Comparison of ENCODE assay signal across 12 mouse cellular contexts in genomic region chr4:57560010-57560409, GRCm38 (mm10). TPM values are rescaled to one million over a fixed set of nuclear protein-coding genes. Genes with fewer than 3 reads are reported as not detected.
DNase-seq lines count a peak whose midpoint lies in the region; ATAC-seq and TF ChIP-seq lines count a peak whose summit lies in the region.
"Had no signal": no experiment of that assay in that cellular context is flagged by ENCODE, and none has a peak within 500 bp of the region (broad histone marks: within the 10 kb centered on the region; RNA-seq: fewer than 3 reads in every experiment).

No protein-coding gene starts in this region.

- DNase-seq in heart, postnatal 10 days: no peak
- peak; percentile 88 for DNase-seq in embryonic facial prominence, embryonic 14.5 days (ENCODE audit: low spot score)
- DNase-seq in urinary bladder, postnatal 25 days (ENCODE audit: low spot score): no peak
- DNase-seq in hindbrain, postnatal 0 days (ENCODE audit: low spot score): no peak
- no peak for DNase-seq in retina, postnatal 1 day
- DNase-seq: cerebellum, adult 11-12 months had no signal

- no peak overlapping the region for H3ac ChIP-seq in C2C12 (ENCODE audit: control insufficient read depth, insufficient read length, low read depth)

- intact Hi-C loops in heart, postnatal 10 days (cut with DNase I): no loop called here

- no peaks in the 10 kb centered on the region for H3K27me3 ChIP-seq in heart, embryonic 12.5 days (replicated peaks)
- no peaks in the 10 kb centered on the region for H3K27me3 ChIP-seq in C2C12 (ENCODE audit: control insufficient read depth, insufficient read depth, insufficient read length)
- no peaks in the 10 kb centered on the region for H3K27me3 ChIP-seq in embryonic facial prominence, embryonic 14.5 days (replicated peaks; ENCODE audit: control insufficient read depth, insufficient read depth, low read length)
- no peaks in the 10 kb centered on the region for H3K27me3 ChIP-seq in lung, embryonic 15.5 days
- no peaks in the 10 kb centered on the region for H3K27me3 ChIP-seq in hindbrain, postnatal 0 days (ENCODE audit: insufficient read depth, low read length)
- H3K27me3 ChIP-seq: hindbrain, embryonic 15.5 days; megakaryocyte, embryonic 14.5 days had no signal

- no peaks in the 10 kb centered on the region for H3K79me3 ChIP-seq in C2C12 (ENCODE audit: low read depth)

- H3K9ac ChIP-seq in heart, embryonic 12.5 days: no peak overlapping the region; the same call in 1 of the 2 replicates
- no peak overlapping the region for H3K9ac ChIP-seq in embryonic facial prominence, embryonic 14.5 days (ENCODE audit: low read depth, low read length)
- H3K9ac ChIP-seq in lung, embryonic 15.5 days: no peak overlapping the region
- H3K9ac ChIP-seq in hindbrain, postnatal 0 days (replicated peaks; ENCODE audit: low read length): no peak overlapping the region
- H3K9ac ChIP-seq: hindbrain, embryonic 15.5 days had no signal

- peak overlapping the region; percentile 55 for H3K4me2 ChIP-seq in heart, embryonic 12.5 days
- no peak overlapping the region for H3K4me2 ChIP-seq in embryonic facial prominence, embryonic 14.5 days (ENCODE audit: low read depth, low read length)
- no peak overlapping the region for H3K4me2 ChIP-seq in lung, embryonic 15.5 days
- no peak overlapping the region for H3K4me2 ChIP-seq in hindbrain, postnatal 0 days (ENCODE audit: low read depth, low read length)
- H3K4me2 ChIP-seq: hindbrain, embryonic 15.5 days had no signal

- WGBS in heart, embryonic 12.5 days: 20% methylated on average over 3 of the region's 3 CpGs
- WGBS in embryonic facial prominence, embryonic 14.5 days: 36% methylated on average over 3 of the region's 3 CpGs
- WGBS in lung, embryonic 15.5 days: 26% methylated on average over 3 of the region's 3 CpGs
- WGBS in hindbrain, postnatal 0 days: 81% methylated on average over 3 of the region's 3 CpGs

- ATAC-seq in heart, embryonic 12.5 days (ENCODE audit: insufficient number of reproducible peaks, low FRiP score): peak; percentile 65
- peak; percentile 56; the same call in 1 of the 2 replicates for ATAC-seq in embryonic facial prominence, embryonic 14.5 days (ENCODE audit: low read depth)
- peak; percentile 72; the same call in 1 of the 2 replicates for ATAC-seq in lung, embryonic 15.5 days (ENCODE audit: borderline replicate concordance, extremely low read depth, low FRiP score, low TSS enrichment)
- ATAC-seq in hindbrain, postnatal 0 days: no peak
- ATAC-seq: forebrain, embryonic 16.5 days had no signal

- TF ChIP-seq CTCF in C2C12 (IDR thresholded peaks at IDR 0.05; ENCODE audit: control insufficient read depth, insufficient read depth, insufficient read length): no peak
- no peak for TF ChIP-seq CTCF in hindbrain, postnatal 0 days (IDR thresholded peaks at IDR 0.05; ENCODE audit: low read depth)

- no peak overlapping the region for H3K4me3 ChIP-seq in heart, embryonic 12.5 days
- no peak overlapping the region for H3K4me3 ChIP-seq in C2C12 (ENCODE audit: insufficient read depth, poor library complexity, severe bottlenecking)
- no peak overlapping the region for H3K4me3 ChIP-seq in embryonic facial prominence, embryonic 14.5 days (ENCODE audit: low read depth, low read length)
- no peak overlapping the region for H3K4me3 ChIP-seq in lung, embryonic 15.5 days
- H3K4me3 ChIP-seq in hindbrain, postnatal 0 days (ENCODE audit: low read length): no peak overlapping the region
- H3K4me3 ChIP-seq: hindbrain, embryonic 15.5 days; megakaryocyte, embryonic 14.5 days had no signal

- H3K27ac ChIP-seq in heart, embryonic 12.5 days (ENCODE audit: poor library complexity, severe bottlenecking): peak overlapping the region; percentile 98
- H3K27ac ChIP-seq in embryonic facial prominence, embryonic 14.5 days (replicated peaks; ENCODE audit: low read depth, low read length): peak overlapping the region; percentile 56; the same call in 1 of the 2 replicates
- H3K27ac ChIP-seq in lung, embryonic 15.5 days: peak overlapping the region; percentile 90
- H3K27ac ChIP-seq in hindbrain, postnatal 0 days: no peak overlapping the region
- H3K27ac ChIP-seq: hindbrain, embryonic 15.5 days had no signal

- H3K4me1 ChIP-seq in heart, embryonic 12.5 days (replicated peaks): peaks cover 68% of the 10 kb centered on the region
- H3K4me1 ChIP-seq in embryonic facial prominence, embryonic 14.5 days (ENCODE audit: control insufficient read depth, insufficient read depth, low read length): peaks cover 28% of the 10 kb centered on the region
- peaks cover 18% of the 10 kb centered on the region for H3K4me1 ChIP-seq in lung, embryonic 15.5 days
- H3K4me1 ChIP-seq in hindbrain, postnatal 0 days (ENCODE audit: insufficient read depth, low read length): 0 out of 2 replicates have a peak, but pooled peaks cover 2% of the 10 kb centered on the region
- H3K4me1 ChIP-seq: hindbrain, embryonic 15.5 days; megakaryocyte, embryonic 14.5 days had no signal

- H3K9me3 ChIP-seq in heart, embryonic 12.5 days (replicated peaks): no peaks in the 10 kb centered on the region
- no peaks in the 10 kb centered on the region for H3K9me3 ChIP-seq in embryonic facial prominence, embryonic 14.5 days (ENCODE audit: control insufficient read depth, low read length)
- H3K9me3 ChIP-seq in lung, embryonic 15.5 days: no peaks in the 10 kb centered on the region
- H3K9me3 ChIP-seq in hindbrain, postnatal 0 days (ENCODE audit: low read length): no peaks in the 10 kb centered on the region
- H3K9me3 ChIP-seq: hindbrain, embryonic 15.5 days; megakaryocyte, embryonic 14.5 days had no signal

- no peaks in the 10 kb centered on the region for H3K36me3 ChIP-seq in heart, embryonic 12.5 days
- H3K36me3 ChIP-seq in C2C12 (ENCODE audit: control insufficient read depth, insufficient read depth): no peaks in the 10 kb centered on the region
- no peaks in the 10 kb centered on the region for H3K36me3 ChIP-seq in embryonic facial prominence, embryonic 14.5 days (ENCODE audit: control insufficient read depth, insufficient read depth, low read length)
- H3K36me3 ChIP-seq in lung, embryonic 15.5 days: no peaks in the 10 kb centered on the region
- no peaks in the 10 kb centered on the region for H3K36me3 ChIP-seq in hindbrain, postnatal 0 days (ENCODE audit: insufficient read depth, low read length)
- H3K36me3 ChIP-seq: hindbrain, embryonic 15.5 days had no signal

- no peaks in the 10 kb centered on the region for H3K79me2 ChIP-seq in C2C12 (ENCODE audit: control insufficient read depth, insufficient read depth)

TF ChIP-seq in C2C12, 6 proteins besides CTCF, POLR2A, EP300 and RAD21:
- TF ChIP-seq CEBPB (IDR thresholded peaks at IDR 0.05; ENCODE audit: low read depth) (no peak), MYOD1 (IDR thresholded peaks at IDR 0.05; ENCODE audit: control insufficient read depth, insufficient read length, low read depth) (peak; percentile 81), MAX (IDR thresholded peaks at IDR 0.05) (peak; percentile 22)

RNA-seq across cellular contexts. Expression of gene Pakap, which starts 8.0 kb away (rescaled TPM):
- polyA plus RNA-seq in heart, embryonic 12.5 days (2016; fragmentation: Nextera tagmentation; extraction: Ambion mirVana): 72.9 and 74.5 TPM in 2 replicates
- total RNA-seq in heart, postnatal 10 days (2021): 10 to 100 TPM; 60.6 to 62.1 TPM
- polyA plus RNA-seq in C2C12 (2012; fragmentation: generic; extraction: Trizol): 7.1 TPM
- polyA plus RNA-seq in embryonic facial prominence, embryonic 14.5 days (2014; fragmentation: Nextera tagmentation; extraction: Ambion mirVana): 25.4 and 27.7 TPM in 2 replicates
- polyA plus RNA-seq in lung, embryonic 15.5 days (2015; fragmentation: Nextera tagmentation; extraction: Ambion mirVana): 43.3 and 47.7 TPM in 2 replicates
- total RNA-seq in hindbrain, postnatal 0 days (2014; rRNA removed): 7.5 and 9.7 TPM in 2 replicates
- 13.1 and 14.3 TPM in 2 replicates for polyA plus RNA-seq in hindbrain, postnatal 0 days (2015; fragmentation: Nextera tagmentation; extraction: Ambion mirVana)
